Mouse (Mus musculus) C2C12 (cell line): ENCODE results near the gene 2900026A02Rik.

Source experiments
- CEBPB ChIP-seq: IDR thresholded peaks from one replicate; pipeline ENCODE4 v1.6.1; 2011; ENCODE audit warnings: low read depth, mild to moderate bottlenecking, control low read depth, moderate library complexity
- CTCF ChIP-seq: IDR thresholded peaks from one replicate; pipeline ENCODE4 v1.5.1; 2011; ENCODE audit not compliant: control insufficient read depth, insufficient read depth, insufficient read length
- MAX ChIP-seq: IDR thresholded peaks from one replicate; pipeline ENCODE4 v1.6.1; 2011; ENCODE audit warnings: mild to moderate bottlenecking, control low read depth
- MYOD1 ChIP-seq: IDR thresholded peaks from one replicate; pipeline ENCODE4 v1.6.1; 2011; ENCODE audit warnings: low read depth; ENCODE audit not compliant: control insufficient read depth, insufficient read length
- MYOG ChIP-seq: IDR thresholded peaks from one replicate; pipeline ENCODE4 v1.6.1; 2011; ENCODE audit not compliant: control insufficient read depth, insufficient read length; ENCODE audit errors: extremely low read depth

DNA sequence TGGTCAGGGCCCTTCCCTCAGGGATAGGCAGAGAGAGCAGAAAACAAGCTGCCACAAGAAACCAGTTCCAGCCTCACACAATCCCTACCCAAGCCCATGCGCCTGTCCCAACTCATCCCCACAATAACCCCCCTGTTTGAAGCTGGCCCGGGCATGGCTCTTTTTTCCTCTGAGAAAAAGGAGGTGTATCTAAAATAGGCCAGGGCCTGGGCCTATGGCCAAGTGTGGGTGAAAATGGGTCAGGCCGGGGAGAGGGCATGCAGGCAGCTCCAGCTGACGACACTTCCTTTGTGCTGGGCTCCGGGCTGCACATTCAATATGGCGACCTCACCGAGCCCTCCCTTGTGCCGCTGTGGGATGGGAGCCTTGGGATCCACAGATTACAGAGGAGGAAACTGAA, 177.5 kb downstream of the 2900026A02Rik start:
- TF ChIP-seq CEBPB (no peak), CTCF (no peak), MYOD1 (no peak), MAX (no peak), MYOG (no peak)
